Comparison of ENCODE assay signal across 29 mouse cellular contexts in genomic region chr6:17974416-17974815, GRCm38 (mm10). TPM values are rescaled to one million over a fixed set of nuclear protein-coding genes. Genes with fewer than 3 reads are reported as not detected.
A peak's percentile ranks its signal among the peaks of the same experiment; 100 is the strongest.
DNase-seq lines count a peak whose midpoint lies in the region; ATAC-seq and TF ChIP-seq lines count a peak whose summit lies in the region.
"Had no signal": no experiment of that assay in that cellular context is flagged by ENCODE, and none has a peak within 500 bp of the region (broad histone marks: within the 10 kb centered on the region; RNA-seq: fewer than 3 reads in every experiment).

No protein-coding gene starts in this region.

- H3K36me3 ChIP-seq in forebrain, postnatal 0 days (ENCODE audit: insufficient read depth): no peaks in the 10 kb centered on the region
- no peaks in the 10 kb centered on the region for H3K36me3 ChIP-seq in forebrain, embryonic 10.5 days (replicated peaks)
- no peaks in the 10 kb centered on the region for H3K36me3 ChIP-seq in lung, embryonic 14.5 days (ENCODE audit: insufficient read depth)
- H3K36me3 ChIP-seq: embryonic facial prominence, embryonic 15.5 days; heart, embryonic 13.5 days; kidney, embryonic 15.5 days; limb, embryonic 12.5 days; midbrain, embryonic 12.5 days; neural tube, embryonic 12.5 days had no signal

- H3K9ac ChIP-seq in forebrain, postnatal 0 days: no peak overlapping the region
- H3K9ac ChIP-seq in lung, embryonic 14.5 days: no peak overlapping the region
- H3K9ac ChIP-seq: embryonic facial prominence, embryonic 15.5 days; heart, embryonic 13.5 days; kidney, embryonic 15.5 days; limb, embryonic 12.5 days; liver, postnatal 0 days; midbrain, embryonic 12.5 days; neural tube, embryonic 12.5 days had no signal

- peak; percentile 71 to 76 for DNase-seq in cerebellum, postnatal 10 days
- no peak for DNase-seq in cerebellum, adult 2 months
- DNase-seq in forebrain, postnatal 0 days: peak; percentile 48
- DNase-seq in forebrain, embryonic 10.5 days (ENCODE audit: extremely low spot score, low spot score): no peak
- peak; percentile 63 for DNase-seq in lung, embryonic 14.5 days
- no peak for DNase-seq in lung, postnatal 4 days
- peak; percentile 72 for DNase-seq in brain, embryonic 14.5 days (ENCODE audit: low read depth)
- DNase-seq in thymus, postnatal 25 days: no peak
- DNase-seq: adrenal gland, postnatal 14 days; cerebellum, adult 11 months; cerebellum, postnatal 36 days; embryo, embryonic 11 days; gastrocnemius, postnatal 25 days; heart, adult 18-20 months; heart, postnatal 14 days; kidney, adult 11 months; kidney, postnatal 36 days; liver, postnatal 0 days; lung, postnatal 10 days; thymus, adult 2 months had no signal

- TF ChIP-seq CTCF in cerebellum, adult 2 months (IDR thresholded peaks at IDR 0.05; ENCODE audit: borderline replicate concordance, insufficient read depth, low read depth, low read length): no peak
- no peak for TF ChIP-seq CTCF in forebrain, postnatal 0 days (IDR thresholded peaks at IDR 0.05; ENCODE audit: low read depth)
- TF ChIP-seq CTCF in lung, embryonic 14.5 days (IDR thresholded peaks at IDR 0.05; ENCODE audit: low read depth): no peak
- TF ChIP-seq CTCF in brain, embryonic 14.5 days (IDR thresholded peaks at IDR 0.05; ENCODE audit: borderline replicate concordance, extremely low read depth, insufficient read depth, insufficient read length): no peak

- ATAC-seq in forebrain, postnatal 0 days: peak; percentile 64
- no peak for ATAC-seq in lung, embryonic 14.5 days (ENCODE audit: insufficient read depth)
- ATAC-seq: liver, postnatal 0 days had no signal

- H3K9me3 ChIP-seq in forebrain, postnatal 0 days (ENCODE audit: low read length): no peaks in the 10 kb centered on the region
- no peaks in the 10 kb centered on the region for H3K9me3 ChIP-seq in forebrain, embryonic 10.5 days
- H3K9me3 ChIP-seq in lung, embryonic 14.5 days (ENCODE audit: low read depth, low read length): no peaks in the 10 kb centered on the region
- H3K9me3 ChIP-seq: embryonic facial prominence, embryonic 15.5 days; heart, embryonic 13.5 days; kidney, embryonic 15.5 days; limb, embryonic 12.5 days; midbrain, embryonic 12.5 days; neural tube, embryonic 12.5 days had no signal

- no peak overlapping the region for H3K4me3 ChIP-seq in cerebellum, adult 2 months (replicated peaks; ENCODE audit: insufficient read depth, low read depth, low read length)
- H3K4me3 ChIP-seq in forebrain, postnatal 0 days (ENCODE audit: low read depth, low read length): no peak overlapping the region
- H3K4me3 ChIP-seq in forebrain, embryonic 10.5 days: no peak overlapping the region
- no peak overlapping the region for H3K4me3 ChIP-seq in lung, embryonic 14.5 days (ENCODE audit: low read depth, low read length)
- H3K4me3 ChIP-seq: embryonic facial prominence, embryonic 15.5 days; heart, embryonic 13.5 days; kidney, embryonic 15.5 days; limb, embryonic 12.5 days; midbrain, embryonic 12.5 days; neural tube, embryonic 12.5 days had no signal

- H3K4me1 ChIP-seq in cerebellum, adult 2 months (ENCODE audit: control insufficient read depth, insufficient read depth, low read length): no peaks in the 10 kb centered on the region
- H3K4me1 ChIP-seq in forebrain, postnatal 0 days (ENCODE audit: insufficient read depth): no peaks in the 10 kb centered on the region
- no peaks in the 10 kb centered on the region for H3K4me1 ChIP-seq in forebrain, embryonic 10.5 days
- no peaks in the 10 kb centered on the region for H3K4me1 ChIP-seq in lung, embryonic 14.5 days (ENCODE audit: insufficient read depth)
- H3K4me1 ChIP-seq: embryonic facial prominence, embryonic 15.5 days; heart, embryonic 13.5 days; kidney, embryonic 15.5 days; limb, embryonic 12.5 days; midbrain, embryonic 12.5 days; neural tube, embryonic 12.5 days had no signal

- no peak overlapping the region for H3K4me2 ChIP-seq in forebrain, postnatal 0 days (ENCODE audit: low read depth)
- no peak overlapping the region for H3K4me2 ChIP-seq in lung, embryonic 14.5 days
- H3K4me2 ChIP-seq: embryonic facial prominence, embryonic 15.5 days; heart, embryonic 13.5 days; kidney, embryonic 15.5 days; limb, embryonic 12.5 days; liver, embryonic 11.5 days; midbrain, embryonic 12.5 days; neural tube, embryonic 12.5 days had no signal

- TF ChIP-seq POLR2A in cerebellum, adult 2 months (IDR thresholded peaks at IDR 0.05; ENCODE audit: borderline replicate concordance, insufficient read depth, low read length): no peak
- TF ChIP-seq POLR2A in brain, embryonic 14.5 days (IDR thresholded peaks at IDR 0.05; ENCODE audit: borderline replicate concordance, extremely low read depth, insufficient read depth, insufficient read length, poor library complexity, severe bottlenecking): no peak

- WGBS in cerebellum, adult 2 months: 15% methylated on average over 3 of the region's 3 CpGs
- WGBS in forebrain, postnatal 0 days: 50% methylated on average over 3 of the region's 3 CpGs
- WGBS in forebrain, embryonic 10.5 days: 94% methylated on average over 3 of the region's 3 CpGs
- WGBS in lung, embryonic 14.5 days: 58% methylated on average over 3 of the region's 3 CpGs

- no peaks in the 10 kb centered on the region for H3K27me3 ChIP-seq in cerebellum, adult 2 months (ENCODE audit: control insufficient read depth, insufficient read depth, low read length)
- H3K27me3 ChIP-seq in forebrain, postnatal 0 days (ENCODE audit: insufficient read depth, low read length): no peaks in the 10 kb centered on the region
- no peaks in the 10 kb centered on the region for H3K27me3 ChIP-seq in forebrain, embryonic 10.5 days (ENCODE audit: poor library complexity, severe bottlenecking)
- no peaks in the 10 kb centered on the region for H3K27me3 ChIP-seq in lung, embryonic 14.5 days (ENCODE audit: insufficient read depth, low read length)
- H3K27me3 ChIP-seq: embryonic facial prominence, embryonic 15.5 days; heart, embryonic 13.5 days; kidney, embryonic 15.5 days; limb, embryonic 12.5 days; midbrain, embryonic 12.5 days; neural tube, embryonic 12.5 days had no signal

- H3K27ac ChIP-seq in cerebellum, adult 2 months (ENCODE audit: insufficient read depth, low read length): no peak overlapping the region
- no peak overlapping the region for H3K27ac ChIP-seq in forebrain, postnatal 0 days (ENCODE audit: low read depth, low read length)
- no peak overlapping the region for H3K27ac ChIP-seq in forebrain, embryonic 10.5 days
- H3K27ac ChIP-seq in lung, embryonic 14.5 days (ENCODE audit: low read depth): no peak overlapping the region
- H3K27ac ChIP-seq: embryonic facial prominence, embryonic 15.5 days; heart, embryonic 13.5 days; kidney, embryonic 15.5 days; limb, embryonic 12.5 days; midbrain, embryonic 12.5 days; neural tube, embryonic 12.5 days; stomach, postnatal 0 days had no signal

RNA-seq across cellular contexts. Expression of gene Wnt2, which starts 56.0 kb away (rescaled TPM):
- polyA plus RNA-seq in cerebellum, adult 2 months (2012; rRNA removed): 0.06 TPM in 1 of 2 replicates, not detected in the other
- 1.6 and 1.8 TPM in 2 replicates for total RNA-seq in forebrain, postnatal 0 days (2014; rRNA removed)
- 0.82 and 1.2 TPM in 2 replicates for polyA plus RNA-seq in forebrain, postnatal 0 days (2015; fragmentation: Nextera tagmentation; extraction: Ambion mirVana)
- polyA plus RNA-seq in forebrain, embryonic 10.5 days (2016; fragmentation: Nextera tagmentation; extraction: Ambion mirVana): 0.26 and 0.37 TPM in 2 replicates
- 87.5 and 89.0 TPM in 2 replicates for polyA plus RNA-seq in lung, embryonic 14.5 days (2014; fragmentation: Nextera tagmentation; extraction: Ambion mirVana)
- polyA plus RNA-seq in brain, embryonic 14.5 days (2012; rRNA removed): 0.24 and 0.41 TPM in 2 replicates
- total RNA-seq: megakaryocyte progenitor cell, adult 5-6 weeks had no signal

Comparison
In these comparisons a context has a peak if more than half of its experiments do, and no peak if none do; other contexts are left out.
1. DNase-seq: peak in cerebellum, postnatal 10 days (2 of 2), forebrain, postnatal 0 days (single experiment), lung, embryonic 14.5 days (single experiment) and brain, embryonic 14.5 days (single experiment); none in cerebellum, adult 2 months (0 of 2), forebrain, embryonic 10.5 days (single experiment), lung, postnatal 4 days (0 of 2) and thymus, postnatal 25 days (single experiment).
2. RNA of gene Wnt2, which starts 56.0 kb away (polyA plus RNA-seq): 87.5 to 89.0 TPM in lung, embryonic 14.5 days; 0.82 to 1.2 TPM in forebrain, postnatal 0 days, 0.24 to 0.41 TPM in brain, embryonic 14.5 days, 0.26 to 0.37 TPM in forebrain, embryonic 10.5 days and 0.06 TPM in cerebellum, adult 2 months; every median in the first group is over 10 times any median in the second.